Mouse (Mus musculus) frontal cortex, adult 2 months (tissue): Measurements from ENCODE around the gene Il18. TPM values are rescaled to one million over a fixed set of nuclear protein-coding genes. Genes with fewer than 3 reads are reported as not detected.
"Not testable (repeated sequence)": the region's sequence is repeated elsewhere in the genome, so short reads cannot be mapped to it uniquely, and the experiment has no call there.

Experiments
- DNase-seq, 2 experiments: peaks; one replicate each; pipeline ENCODE4 v3.0.0; 2022; ENCODE audit warnings: low spot score in 1 of 2; ENCODE audit errors: extremely low spot score in 1 of 2
- polyA plus RNA-seq: library from polyadenylated mRNA; depleted of rRNA; stranded (reverse); fragments of >200 nt; gene quantifications from 2 replicates; pipeline ENCODE4 v1.2.3, GENCODE M21; 2012; rRNA removed

Gene Il18
- polyA plus RNA-seq, 1 experiment: 70.2 TPM

- no peak for DNase-seq
Measured at GRCm38 (mm10) chr9:50602055-50602845, 47.6 kb downstream of the Il18 start.

GRCm38 (mm10) chr9:50603189-50603997 is 48.8 kb downstream of the Il18 start, which contains the start of the genes Sdhd and Timm8b:
TSS of gene Sdhd (minus strand) at chr9:50603812.
TSS of gene Timm8b (plus strand) at chr9:50603910.
- peak; percentile 94 to 97 for DNase-seq

DNA sequence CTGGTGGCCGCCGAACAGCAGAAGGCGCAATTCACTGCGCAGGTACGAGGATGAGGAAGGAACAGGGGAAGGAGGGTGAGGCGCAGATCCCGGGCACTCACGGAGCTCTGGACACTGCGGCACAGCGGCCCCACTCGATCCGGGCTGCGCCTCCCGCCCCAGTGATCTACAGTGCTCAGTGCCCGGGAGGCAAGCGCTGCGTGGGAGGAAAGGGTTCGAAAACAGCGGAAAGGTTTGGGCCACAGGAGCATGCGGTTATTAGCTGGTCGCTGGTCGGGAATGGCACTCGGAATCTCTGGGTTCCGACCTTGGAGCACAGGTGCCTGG is 49.3 kb downstream of the Il18 start:
- no peak for DNase-seq

DNA sequence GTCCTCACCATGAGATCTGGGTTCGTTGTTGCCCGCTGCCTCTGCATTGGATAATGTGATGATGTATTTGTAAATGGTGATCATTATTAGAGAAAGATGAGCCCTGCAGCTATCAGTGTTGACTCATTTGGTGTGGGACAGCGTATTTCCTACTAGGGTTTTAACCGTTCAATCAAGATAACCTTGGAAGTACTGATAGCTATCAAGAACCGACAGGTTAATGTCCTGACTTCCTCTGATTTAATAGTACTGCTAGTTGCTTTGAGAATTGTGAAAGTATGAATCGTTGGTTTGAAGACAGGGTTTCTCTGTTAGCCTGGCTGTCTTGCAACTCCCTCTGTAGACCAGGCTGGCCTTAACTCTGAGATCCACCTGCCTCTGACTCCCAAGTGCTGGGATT is 49.7 kb downstream of the Il18 start:
- no peak for DNase-seq

DNA sequence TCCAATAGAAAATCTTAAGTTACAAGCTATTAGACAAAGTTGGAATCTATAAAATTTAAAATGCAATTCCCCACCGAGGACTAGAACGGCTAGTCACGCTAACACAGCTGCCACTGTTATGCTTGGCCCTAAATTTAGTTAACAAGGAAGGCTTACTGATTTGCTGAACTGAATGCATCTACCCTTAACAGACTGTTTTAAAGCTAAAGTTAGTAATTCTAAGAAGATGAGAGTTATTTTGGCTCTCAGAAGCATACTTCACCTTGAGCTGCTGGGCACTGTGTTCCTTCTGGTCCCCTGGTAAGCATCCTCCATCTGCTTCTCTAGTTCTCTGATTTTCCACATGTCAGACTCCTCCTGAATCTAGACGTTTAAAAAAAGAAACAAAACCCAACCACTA is 57.5 kb downstream of the Il18 start:
- peak; percentile 36 to 50 for DNase-seq

- no peak for DNase-seq
Measured at GRCm38 (mm10) chr9:50616161-50616560, 61.5 kb downstream of the Il18 start.

DNA sequence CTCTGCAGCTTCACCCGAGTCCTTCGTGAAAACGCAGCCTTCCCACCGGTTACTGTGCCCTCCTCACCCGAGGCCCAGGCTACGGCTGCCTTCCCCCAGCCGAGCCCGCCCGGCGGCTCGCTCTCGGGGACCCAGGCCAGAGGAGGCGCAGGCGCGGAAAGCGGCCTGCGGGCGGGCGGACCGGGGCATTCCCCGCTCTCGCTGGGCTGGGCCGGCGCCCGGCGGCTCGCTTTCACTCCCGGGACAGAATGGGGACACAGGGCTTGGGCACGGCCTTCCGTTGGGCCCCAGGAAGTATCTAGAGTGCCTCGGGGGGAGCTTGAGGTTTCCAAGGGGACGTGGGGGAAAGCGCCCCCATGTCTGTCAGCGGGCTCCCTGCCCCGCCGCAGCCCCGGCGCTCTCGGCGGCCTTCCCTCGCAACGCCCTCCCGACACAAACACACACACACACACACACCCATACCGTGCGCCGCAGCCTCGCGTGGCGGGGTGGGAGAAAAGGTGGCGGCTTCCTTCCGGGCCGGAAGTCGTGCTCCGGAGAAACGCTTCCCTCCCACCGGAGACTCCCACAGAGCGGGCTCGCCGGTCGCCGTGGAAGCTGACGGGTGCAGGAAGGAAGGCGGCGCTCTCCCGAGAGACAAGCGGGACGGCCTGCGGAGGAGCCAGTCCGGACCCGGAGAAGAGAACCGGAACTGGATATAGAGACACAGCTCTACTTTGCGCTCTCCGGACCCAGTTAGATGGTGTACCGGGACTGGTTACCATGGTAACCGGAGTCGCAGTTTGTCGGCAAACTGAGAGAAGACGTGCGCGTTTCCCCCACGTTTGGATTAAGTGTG is 62.4 kb downstream of the Il18 start, which contains the start of the genes Pih1d2 and Nkapd1:
Gene Pih1d2, plus strand, starts transcription at position 556 of the 838 bp plus-strand sequence.
Gene Nkapd1, minus strand, starts transcription at position 699 of the 838 bp plus-strand sequence.
- DNase-seq: peak; percentile 82 to 94

DNA sequence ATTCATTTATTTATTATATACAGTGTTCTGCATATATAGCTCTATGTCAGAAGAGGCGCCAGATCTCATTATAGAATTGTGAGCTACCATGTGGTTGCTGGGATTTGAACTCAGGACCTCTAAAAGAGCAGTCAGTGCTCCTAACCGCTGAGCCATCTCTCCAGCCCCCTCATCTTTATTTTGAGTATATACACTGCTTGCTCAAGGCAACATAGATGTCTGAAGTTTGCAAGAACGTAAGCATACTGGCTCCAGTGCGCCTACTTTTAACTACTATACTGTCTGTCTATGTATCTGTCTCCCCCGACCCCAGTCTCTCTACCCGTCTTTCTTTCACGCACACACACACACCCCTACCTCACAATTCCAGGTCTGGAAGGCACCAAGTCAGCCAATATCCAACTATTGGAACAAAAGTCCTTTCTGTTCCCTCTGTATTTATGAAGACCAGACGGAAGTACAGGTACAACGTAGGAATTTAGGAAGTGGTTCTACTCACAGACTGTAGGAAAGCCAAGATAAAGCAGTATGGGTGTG is 63.2 kb downstream of the Il18 start:
- DNase-seq: no peak

DNA sequence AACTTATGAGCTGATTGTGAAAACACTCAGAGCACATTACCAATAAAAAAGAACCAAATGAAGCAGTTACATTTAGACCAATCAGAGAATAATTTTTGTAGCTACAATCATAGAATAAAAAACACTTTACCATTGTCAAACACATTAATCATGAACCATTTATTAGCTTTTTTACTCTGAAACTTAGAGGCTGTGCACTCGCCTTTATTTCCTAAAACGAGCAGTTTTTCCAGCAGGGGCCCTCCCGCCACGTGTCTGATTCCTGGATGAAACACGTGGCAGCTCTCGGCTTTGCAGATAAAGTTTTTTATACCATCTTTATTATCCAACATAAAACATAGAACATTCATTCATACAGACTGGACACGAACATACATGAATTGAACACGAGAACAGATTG is 76.3 kb downstream of the Il18 start:
- DNase-seq: not testable (repeated sequence)

Other genes starting within 250 kb of the Il18 start
- gene Rpl10-ps3, start 209.9 kb upstream of the Il18 start, polyA plus RNA-seq: 37.9 and 78.2 TPM in 2 replicates
- gene Plet1, start 60.3 kb upstream of the Il18 start, polyA plus RNA-seq: 0.58 and 0.90 TPM in 2 replicates
- 73.9 and 76.7 TPM in 2 replicates for gene Pts, start 26.1 kb upstream of the Il18 start, polyA plus RNA-seq
- gene Bco2, start 354 bp downstream of the Il18 start, polyA plus RNA-seq: 4.0 and 4.3 TPM in 2 replicates
- not detected in 2 replicates for gene Tex12, start 6.5 kb downstream of the Il18 start, polyA plus RNA-seq
- 150 and 156 TPM in 2 replicates for gene Sdhd, start 49.0 kb downstream of the Il18 start, polyA plus RNA-seq
- gene Timm8b, start 49.1 kb downstream of the Il18 start, polyA plus RNA-seq: 400 and 414 TPM in 2 replicates
- gene Pih1d2, start 62.5 kb downstream of the Il18 start, polyA plus RNA-seq: 3.6 and 5.3 TPM in 2 replicates
- gene Nkapd1, start 62.6 kb downstream of the Il18 start, polyA plus RNA-seq: 14.0 and 15.0 TPM in 2 replicates
- gene Dlat, start 105.0 kb downstream of the Il18 start, polyA plus RNA-seq: 39.1 and 54.1 TPM in 2 replicates
- gene Dixdc1, start 184.7 kb downstream of the Il18 start, polyA plus RNA-seq: 35.7 and 41.8 TPM in 2 replicates
- gene 2310030G06Rik, start 191.7 kb downstream of the Il18 start, polyA plus RNA-seq: 3.3 and 3.8 TPM in 2 replicates
- 141 and 186 TPM in 2 replicates for gene Cryab, start 196.5 kb downstream of the Il18 start, polyA plus RNA-seq
- 2.2 and 2.6 TPM in 2 replicates for gene Hspb2, start 197.5 kb downstream of the Il18 start, polyA plus RNA-seq
- 5.5 and 6.2 TPM in 2 replicates for gene Fdxacb1, start 213.4 kb downstream of the Il18 start, polyA plus RNA-seq
- 22.5 and 23.5 TPM in 2 replicates for gene Alg9, start 220.2 kb downstream of the Il18 start, polyA plus RNA-seq
- gene 1110032A03Rik, start 220.7 kb downstream of the Il18 start, polyA plus RNA-seq: 80.4 and 90.8 TPM in 2 replicates